Mouse (Mus musculus) thymus, postnatal 36 days (tissue): ENCODE results near the gene Asgr1.
"Not testable (repeated sequence)": the region's sequence is repeated elsewhere in the genome, so short reads cannot be mapped to it uniquely, and the experiment has no call there.

Source experiments
- DNase-seq, 2 experiments: peaks; one replicate each; pipeline ENCODE4 v3.0.0; 2022; ENCODE audit warnings: mixed read lengths in 2 of 2

Asgr1 gene

GRCm38 (mm10) chr11:70070603-70071002 lies 16.7 kb downstream of the Asgr1 start:
- not testable (repeated sequence) for DNase-seq

- peak; percentile 60 to 65 for DNase-seq
Observed at GRCm38 (mm10) chr11:70074379-70075071, 20.6 kb downstream of the Asgr1 start.

GRCm38 (mm10) chr11:70075581-70075980 lies 21.7 kb downstream of the Asgr1 start:
- no peak for DNase-seq

- DNase-seq, result no peak
Observed at GRCm38 (mm10) chr11:70077441-70077840, 23.6 kb downstream of the Asgr1 start.

- DNase-seq, result no peak
Observed at GRCm38 (mm10) chr11:70079175-70079574, 25.3 kb downstream of the Asgr1 start.

- DNase-seq, result peak; percentile 66 to 76
Observed at GRCm38 (mm10) chr11:70079928-70080327, 26.0 kb downstream of the Asgr1 start.

- DNase-seq, result peak in 1 of 2 experiments; percentile 8
Observed at GRCm38 (mm10) chr11:70080803-70081590, 27.1 kb downstream of the Asgr1 start.

GRCm38 (mm10) chr11:70084563-70084962 lies 30.7 kb downstream of the Asgr1 start:
- DNase-seq, result no peak

- DNase-seq, result no peak
Observed at GRCm38 (mm10) chr11:70091986-70092783, 38.3 kb downstream of the Asgr1 start, which contains the start of gene Asgr2. Asgr2 (plus strand) TSS chr11:70092644.

GRCm38 (mm10) chr11:70097396-70097795 lies 43.5 kb downstream of the Asgr1 start:
- DNase-seq, result no peak

GRCm38 (mm10) chr11:70099102-70099501 lies 45.2 kb downstream of the Asgr1 start:
- no peak for DNase-seq

GRCm38 (mm10) chr11:70099809-70100208 lies 45.9 kb downstream of the Asgr1 start:
- DNase-seq, result no peak

GRCm38 (mm10) chr11:70103701-70104315 lies 49.9 kb downstream of the Asgr1 start:
- DNase-seq, result no peak

- DNase-seq, result no peak
Observed at GRCm38 (mm10) chr11:70107085-70107484, 53.2 kb downstream of the Asgr1 start.
